Mouse (Mus musculus) limb, embryonic 13.5 days (tissue): ENCODE measurements around the gene Gm960. TPM values are rescaled to one million over a fixed set of nuclear protein-coding genes. Genes with fewer than 3 reads are reported as not detected.

Source experiments
- ATAC-seq: fragments of 200-750 bp; cut with Nextera tagmentation; 2 replicates; pipeline ENCODE4 v1.8.0; 2017; ENCODE audit warnings: low read depth, moderate number of reproducible peaks, moderate TSS enrichment; ENCODE audit not compliant: low FRiP score
- H3K27ac ChIP-seq: fragments of 300-500 bp; sonication (generic); 2 replicates; pipeline ENCODE4 v1.5.1; 2015; ENCODE audit warnings: inconsistent platforms, mild to moderate bottlenecking, moderate library complexity
- H3K27me3 ChIP-seq: fragments of 300-500 bp; sonication (generic); 2 replicates; pipeline ENCODE4 v1.6.1; 2015; ENCODE audit warnings: mild to moderate bottlenecking, inconsistent platforms
- H3K36me3 ChIP-seq: fragments of 300-500 bp; sonication (generic); 2 replicates; pipeline ENCODE4 v1.6.1; 2015; ENCODE audit warnings: inconsistent platforms, mild to moderate bottlenecking, moderate library complexity
- H3K4me1 ChIP-seq: fragments of 300-500 bp; sonication (generic); 2 replicates; pipeline ENCODE4 v1.6.1; 2015; ENCODE audit warnings: inconsistent platforms
- H3K4me2 ChIP-seq: fragments of 300-500 bp; sonication (generic); replicated peaks from 2 replicates; pipeline ENCODE4 v1.6.1; 2015; ENCODE audit warnings: inconsistent platforms, mild to moderate bottlenecking, moderate library complexity
- H3K4me3 ChIP-seq: fragments of 300-500 bp; sonication (generic); 2 replicates; pipeline ENCODE4 v1.5.1; 2015; ENCODE audit warnings: moderate library complexity, mild to moderate bottlenecking, inconsistent platforms
- H3K9ac ChIP-seq: fragments of 300-500 bp; sonication (generic); 2 replicates; pipeline ENCODE4 v1.6.1; 2015; ENCODE audit warnings: mild to moderate bottlenecking, inconsistent platforms
- H3K9me3 ChIP-seq: fragments of 300-500 bp; sonication (generic); 2 replicates; pipeline ENCODE4 v1.6.1; 2016; ENCODE audit warnings: inconsistent platforms
- WGBS: fragments of 180-500 bp; shearing (Covaris S2); methylation state at CpG from one replicate; pipeline ENCODE4 v1.1.7; 2015; 5-methylcytosine and 5-hydroxymethylcytosine counted together
- polyA plus RNA-seq: library from polyadenylated mRNA; unstranded; fragments of >200 nt; fragmentation: Nextera tagmentation; extraction: Ambion mirVana; gene quantifications from 2 replicates; pipeline ENCODE4 v1.2.1, GENCODE M21; 2015

Gene Gm960
- polyA plus RNA-seq, 1 experiment from 2014 or later, result 7.1 TPM

GRCm38 (mm10) chr19:4711098-4711600 is 12.7 kb upstream of the Gm960 start, which contains the start of gene Sptbn2:
Sptbn2 (plus strand) TSS chr19:4711167.
- peaks cover 12% of the 10 kb centered on the region for H3K4me1 ChIP-seq
- H3K9me3 ChIP-seq, result no peaks in the 10 kb centered on the region
- peak within 1 kb of the TSS; percentile 63 for H3K4me3 ChIP-seq
- no peaks in the 10 kb centered on the region for H3K36me3 ChIP-seq
- peak within 1 kb of the TSS; percentile 65 for H3K9ac ChIP-seq
- WGBS, result 8% methylated on average over 13 of the region's 13 CpGs
- peak within 1 kb of the TSS; percentile 100 for H3K4me2 ChIP-seq
- H3K27ac ChIP-seq, result no peak within 1 kb of the TSS
- H3K27me3 ChIP-seq, result peaks cover 61% of the 10 kb centered on the region
- ATAC-seq, result no peak

- no peaks in the 10 kb centered on the region for H3K36me3 ChIP-seq
- H3K9ac ChIP-seq, result no peak overlapping the region
- WGBS, result 88% methylated on average over 10 of the region's 10 CpGs
- H3K27ac ChIP-seq, result no peak overlapping the region
- peaks cover 47% of the 10 kb centered on the region for H3K27me3 ChIP-seq
- no peaks in the 10 kb centered on the region for H3K9me3 ChIP-seq
- ATAC-seq, result no peak
- no peak overlapping the region for H3K4me2 ChIP-seq
- no peak overlapping the region for H3K4me3 ChIP-seq
- H3K4me1 ChIP-seq, result peaks cover 12% of the 10 kb centered on the region
These were observed 10.3 kb upstream of the Gm960 start for GRCm38 (mm10) chr19:4708765-4709164.

- H3K9me3 ChIP-seq, result no peaks in the 10 kb centered on the region
- peaks cover 59% of the 10 kb centered on the region for H3K27me3 ChIP-seq
- no peak overlapping the region for H3K4me3 ChIP-seq
- peaks cover 9% of the 10 kb centered on the region; the same call in 1 of the 2 replicates for H3K4me1 ChIP-seq
- ATAC-seq, result no peak
- no peak overlapping the region for H3K4me2 ChIP-seq
- no peak overlapping the region for H3K27ac ChIP-seq
- H3K36me3 ChIP-seq, result no peaks in the 10 kb centered on the region
- no peak overlapping the region for H3K9ac ChIP-seq
- 72% methylated on average over 7 of the region's 7 CpGs for WGBS
These were observed 2.8 kb upstream of the Gm960 start for GRCm38 (mm10) chr19:4701221-4701620.

GRCm38 (mm10) chr19:4700656-4701055 is 2.2 kb upstream of the Gm960 start:
- ATAC-seq, result no peak
- H3K4me3 ChIP-seq, result no peak overlapping the region

GRCm38 (mm10) chr19:4699821-4700220 is 1.4 kb upstream of the Gm960 start:
- Histone ChIP-seq H3K4me2 (no peak overlapping the region), H3K9me3 (no peaks in the 10 kb centered on the region), H3K4me3 (no peak overlapping the region), H3K9ac (no peak overlapping the region), H3K27ac (no peak overlapping the region), H3K36me3 (no peaks in the 10 kb centered on the region), H3K27me3 (peaks cover 59% of the 10 kb centered on the region), H3K4me1 (peaks cover 9% of the 10 kb centered on the region; the same call in 1 of the 2 replicates)
- ATAC-seq, result no peak
- 28% methylated on average over 5 of the region's 5 CpGs for WGBS

More at GRCm38 (mm10) chr19:4700656-4701055, 2.2 kb upstream of the Gm960 start:
- peaks cover 9% of the 10 kb centered on the region; the same call in 1 of the 2 replicates for H3K4me1 ChIP-seq
- no peak overlapping the region for H3K9ac ChIP-seq
- 53% methylated on average over 8 of the region's 8 CpGs for WGBS
- H3K9me3 ChIP-seq, result no peaks in the 10 kb centered on the region
- H3K27me3 ChIP-seq, result peaks cover 59% of the 10 kb centered on the region
- no peak overlapping the region for H3K27ac ChIP-seq
- H3K36me3 ChIP-seq, result no peaks in the 10 kb centered on the region
- no peak overlapping the region for H3K4me2 ChIP-seq

- peak overlapping the region; percentile 78 for H3K4me2 ChIP-seq
- no peak for ATAC-seq
- H3K9ac ChIP-seq, result no peak overlapping the region
- WGBS, result 35% methylated on average over 8 of the region's 8 CpGs
- H3K27ac ChIP-seq, result no peak overlapping the region
- no peaks in the 10 kb centered on the region for H3K36me3 ChIP-seq
- H3K4me1 ChIP-seq, result peaks cover 9% of the 10 kb centered on the region; the same call in 1 of the 2 replicates
- H3K27me3 ChIP-seq, result peaks cover 65% of the 10 kb centered on the region
- peak overlapping the region; percentile 61 for H3K4me3 ChIP-seq
- no peaks in the 10 kb centered on the region for H3K9me3 ChIP-seq
These were observed 388 bp upstream of the Gm960 start for GRCm38 (mm10) chr19:4698856-4699255.

- Histone ChIP-seq H3K27ac (no peak overlapping the region), H3K36me3 (no peaks in the 10 kb centered on the region), H3K4me3 (peak overlapping the region; percentile 61), H3K4me2 (peak overlapping the region; percentile 78), H3K9ac (0 out of 2 replicates have a peak overlapping the region, but pooled peaks have one; percentile 68), H3K27me3 (peaks cover 63% of the 10 kb centered on the region), H3K9me3 (no peaks in the 10 kb centered on the region), H3K4me1 (peaks cover 9% of the 10 kb centered on the region; the same call in 1 of the 2 replicates)
- 77% methylated on average over 9 of the region's 9 CpGs for WGBS
- no peak for ATAC-seq
These were observed 747 bp downstream of the Gm960 start for GRCm38 (mm10) chr19:4697721-4698120.

- Histone ChIP-seq H3K4me2 (no peak overlapping the region), H3K4me3 (no peak overlapping the region), H3K9me3 (no peaks in the 10 kb centered on the region), H3K4me1 (peaks cover 9% of the 10 kb centered on the region; the same call in 1 of the 2 replicates), H3K27ac (no peak overlapping the region), H3K27me3 (peaks cover 59% of the 10 kb centered on the region), H3K9ac (no peak overlapping the region), H3K36me3 (no peaks in the 10 kb centered on the region)
- 88% methylated on average over 3 of the region's 3 CpGs for WGBS
- ATAC-seq, result no peak
These were observed 1.3 kb downstream of the Gm960 start for GRCm38 (mm10) chr19:4697121-4697520.

GRCm38 (mm10) chr19:4694346-4694745 is 4.1 kb downstream of the Gm960 start:
- 57% methylated on average over 3 of the region's 3 CpGs for WGBS

GRCm38 (mm10) chr19:4672401-4672800 is 26.1 kb downstream of the Gm960 start:
- H3K4me1 ChIP-seq, result no peaks in the 10 kb centered on the region
- H3K9ac ChIP-seq, result no peak overlapping the region
- ATAC-seq, result no peak
- no peaks in the 10 kb centered on the region for H3K36me3 ChIP-seq
- H3K27ac ChIP-seq, result no peak overlapping the region
- no peak overlapping the region for H3K4me2 ChIP-seq
- H3K9me3 ChIP-seq, result no peaks in the 10 kb centered on the region
- H3K4me3 ChIP-seq, result no peak overlapping the region
- 67% methylated on average over 6 of the region's 6 CpGs for WGBS
- H3K27me3 ChIP-seq, result no peaks in the 10 kb centered on the region

More at GRCm38 (mm10) chr19:4694346-4694745, 4.1 kb downstream of the Gm960 start:
- Histone ChIP-seq H3K36me3 (no peaks in the 10 kb centered on the region), H3K9ac (no peak overlapping the region), H3K4me2 (no peak overlapping the region), H3K27me3 (peaks cover 39% of the 10 kb centered on the region), H3K4me1 (peaks cover 9% of the 10 kb centered on the region; the same call in 1 of the 2 replicates), H3K9me3 (no peaks in the 10 kb centered on the region), H3K27ac (no peak overlapping the region), H3K4me3 (no peak overlapping the region)
- no peak for ATAC-seq

- Histone ChIP-seq H3K27me3 (no peaks in the 10 kb centered on the region), H3K4me1 (no peaks in the 10 kb centered on the region), H3K4me2 (no peak overlapping the region), H3K4me3 (no peak overlapping the region), H3K36me3 (no peaks in the 10 kb centered on the region), H3K9ac (no peak overlapping the region), H3K9me3 (no peaks in the 10 kb centered on the region), H3K27ac (no peak overlapping the region)
- 64% methylated on average over 4 of the region's 4 CpGs for WGBS
- ATAC-seq, result no peak
These were observed 27.7 kb downstream of the Gm960 start for GRCm38 (mm10) chr19:4670776-4671175.

- ATAC-seq, result no peak
- H3K4me1 ChIP-seq, result no peaks in the 10 kb centered on the region
- H3K27ac ChIP-seq, result no peak overlapping the region
These were observed 31.7 kb downstream of the Gm960 start for GRCm38 (mm10) chr19:4666815-4667214.

GRCm38 (mm10) chr19:4658156-4658555 is 40.3 kb downstream of the Gm960 start:
- no peaks in the 10 kb centered on the region for H3K27me3 ChIP-seq

More at GRCm38 (mm10) chr19:4666815-4667214, 31.7 kb downstream of the Gm960 start:
- Histone ChIP-seq H3K9ac (no peak overlapping the region), H3K4me3 (no peak overlapping the region), H3K9me3 (no peaks in the 10 kb centered on the region), H3K36me3 (no peaks in the 10 kb centered on the region), H3K4me2 (no peak overlapping the region), H3K27me3 (no peaks in the 10 kb centered on the region)

More at GRCm38 (mm10) chr19:4658156-4658555, 40.3 kb downstream of the Gm960 start:
- Histone ChIP-seq H3K4me2 (no peak overlapping the region), H3K4me3 (no peak overlapping the region), H3K27ac (no peak overlapping the region), H3K4me1 (no peaks in the 10 kb centered on the region), H3K9ac (no peak overlapping the region), H3K36me3 (no peaks in the 10 kb centered on the region), H3K9me3 (no peaks in the 10 kb centered on the region)
- WGBS, result 89% methylated on average over 5 of the region's 5 CpGs
- ATAC-seq, result no peak
